Mouse (Mus musculus): ENCODE data around the gene Mlxip. TPM values are rescaled to one million over a fixed set of nuclear protein-coding genes. Genes with fewer than 3 reads are reported as not detected.

Gene Mlxip
- polyA plus RNA-seq, 1 experiment from 2014 or later: 10.5 TPM

GRCm38 (mm10) chr5:123413866-123414363, 19.3 kb downstream of the Mlxip start:
- no peak overlapping the region for H3K4me2 ChIP-seq (replicated peaks; ENCODE audit: low read depth)
- DNase-seq (ENCODE audit: low spot score) (no peak), ATAC-seq (ENCODE audit: low FRiP score, low TSS enrichment) (no peak)
- H3K27ac ChIP-seq (replicated peaks): no peak overlapping the region
- no peaks in the 10 kb centered on the region for H3K9me3 ChIP-seq (ENCODE audit: control insufficient read depth, low read length)
- H3K27me3 ChIP-seq (ENCODE audit: control insufficient read depth, insufficient read depth, low read length): no peaks in the 10 kb centered on the region
- H3K4me3 ChIP-seq (ENCODE audit: low read depth, low read length): no peak overlapping the region
- TF ChIP-seq CTCF (IDR thresholded peaks at IDR 0.05; ENCODE audit: low read depth) (no peak), EP300 (optimal IDR thresholded peaks at IDR 0.05) (no peak)
- peaks cover 3% of the 10 kb centered on the region; the same call in 1 of the 2 replicates for H3K4me1 ChIP-seq (replicated peaks; ENCODE audit: control insufficient read depth, insufficient read depth)
- WGBS: 64% methylated on average over 2 of the region's 2 CpGs
- no peak overlapping the region for H3K9ac ChIP-seq (ENCODE audit: low read length)
- no peaks in the 10 kb centered on the region for H3K36me3 ChIP-seq (ENCODE audit: control insufficient read depth, insufficient read depth, low read length)

GRCm38 (mm10) chr5:123416149-123416548, 21.6 kb downstream of the Mlxip start:
- Histone ChIP-seq H3K27me3 (ENCODE audit: control insufficient read depth, insufficient read depth, low read length) (no peaks in the 10 kb centered on the region), H3K4me1 (replicated peaks; ENCODE audit: control insufficient read depth, insufficient read depth) (peaks cover 3% of the 10 kb centered on the region; the same call in 1 of the 2 replicates), H3K4me2 (replicated peaks; ENCODE audit: low read depth) (no peak overlapping the region), H3K9ac (ENCODE audit: low read length) (no peak overlapping the region), H3K36me3 (ENCODE audit: control insufficient read depth, insufficient read depth, low read length) (no peaks in the 10 kb centered on the region), H3K4me3 (ENCODE audit: low read depth, low read length) (no peak overlapping the region), H3K9me3 (ENCODE audit: control insufficient read depth, low read length) (no peaks in the 10 kb centered on the region), H3K27ac (replicated peaks) (0 out of 2 replicates have a peak overlapping the region, but pooled peaks have one; percentile 1)
- ATAC-seq (ENCODE audit: low FRiP score, low TSS enrichment) (peak; percentile 91), DNase-seq (ENCODE audit: low spot score) (peak; percentile 72)
- TF ChIP-seq CTCF (IDR thresholded peaks at IDR 0.05; ENCODE audit: low read depth) (no peak), EP300 (optimal IDR thresholded peaks at IDR 0.05) (no peak)
- 48% methylated on average over 3 of the region's 3 CpGs for WGBS

GRCm38 (mm10) chr5:123416566-123417518, 22.2 kb downstream of the Mlxip start:
- WGBS: 62% methylated on average over 8 of the region's 8 CpGs
- H3K9ac ChIP-seq (ENCODE audit: low read length): no peak overlapping the region
- no peaks in the 10 kb centered on the region for H3K9me3 ChIP-seq (ENCODE audit: control insufficient read depth, low read length)
- H3K36me3 ChIP-seq (ENCODE audit: control insufficient read depth, insufficient read depth, low read length): no peaks in the 10 kb centered on the region
- no peaks in the 10 kb centered on the region for H3K27me3 ChIP-seq (ENCODE audit: control insufficient read depth, insufficient read depth, low read length)
- H3K4me1 ChIP-seq (replicated peaks; ENCODE audit: control insufficient read depth, insufficient read depth): peaks cover 3% of the 10 kb centered on the region; the same call in 1 of the 2 replicates
- no peak for DNase-seq (ENCODE audit: low spot score)
- no peak overlapping the region for H3K4me2 ChIP-seq (replicated peaks; ENCODE audit: low read depth)
- H3K27ac ChIP-seq (replicated peaks): no peak overlapping the region; the same call in none of the 2 replicates
- ATAC-seq (ENCODE audit: low FRiP score, low TSS enrichment): no peak; the same call in 1 of the 2 replicates
- no peak overlapping the region for H3K4me3 ChIP-seq (ENCODE audit: low read depth, low read length)
- TF ChIP-seq EP300 (optimal IDR thresholded peaks at IDR 0.05): no peak
- TF ChIP-seq CTCF (IDR thresholded peaks at IDR 0.05; ENCODE audit: low read depth): no peak

GRCm38 (mm10) chr5:123423885-123424284, 29.3 kb downstream of the Mlxip start:
- DNase-seq (ENCODE audit: low spot score) (no peak), ATAC-seq (ENCODE audit: low FRiP score, low TSS enrichment) (peak; percentile 63; the same call in 1 of the 2 replicates)
- TF ChIP-seq EP300 (optimal IDR thresholded peaks at IDR 0.05) (no peak), CTCF (IDR thresholded peaks at IDR 0.05; ENCODE audit: low read depth) (no peak)
- H3K27ac ChIP-seq (replicated peaks): no peak overlapping the region
- no peak overlapping the region for H3K9ac ChIP-seq (ENCODE audit: low read length)
- no peaks in the 10 kb centered on the region for H3K9me3 ChIP-seq (ENCODE audit: control insufficient read depth, low read length)
- H3K27me3 ChIP-seq (ENCODE audit: control insufficient read depth, insufficient read depth, low read length): no peaks in the 10 kb centered on the region
- H3K4me1 ChIP-seq (replicated peaks; ENCODE audit: control insufficient read depth, insufficient read depth): no peaks in the 10 kb centered on the region
- H3K4me3 ChIP-seq (ENCODE audit: low read depth, low read length): no peak overlapping the region
- 51% methylated on average over 2 of the region's 2 CpGs for WGBS
- no peak overlapping the region for H3K4me2 ChIP-seq (replicated peaks; ENCODE audit: low read depth)
- H3K36me3 ChIP-seq (ENCODE audit: control insufficient read depth, insufficient read depth, low read length): no peaks in the 10 kb centered on the region

- H3K4me2 ChIP-seq (replicated peaks; ENCODE audit: low read depth): no peak overlapping the region
- peaks cover 5% of the 10 kb centered on the region for H3K4me1 ChIP-seq (replicated peaks; ENCODE audit: control insufficient read depth, insufficient read depth)
- H3K36me3 ChIP-seq (ENCODE audit: control insufficient read depth, insufficient read depth, low read length): no peaks in the 10 kb centered on the region
- TF ChIP-seq CTCF (IDR thresholded peaks at IDR 0.05; ENCODE audit: low read depth) (no peak), EP300 (optimal IDR thresholded peaks at IDR 0.05) (no peak)
- DNase-seq (ENCODE audit: low spot score) (no peak), ATAC-seq (ENCODE audit: low FRiP score, low TSS enrichment) (no peak)
- no peak overlapping the region for H3K27ac ChIP-seq (replicated peaks)
- no peak overlapping the region for H3K9ac ChIP-seq (ENCODE audit: low read length)
- H3K4me3 ChIP-seq (ENCODE audit: low read depth, low read length): no peak overlapping the region
- H3K9me3 ChIP-seq (ENCODE audit: control insufficient read depth, low read length): no peaks in the 10 kb centered on the region
- 87% methylated on average over 1 of the region's 1 CpGs for WGBS
- no peaks in the 10 kb centered on the region for H3K27me3 ChIP-seq (ENCODE audit: control insufficient read depth, insufficient read depth, low read length)
Observed at GRCm38 (mm10) chr5:123427556-123427955, 33.0 kb downstream of the Mlxip start.

Data from stomach, postnatal 0 days (tissue).